Mouse (Mus musculus) layer of hippocampus, adult 8-10 months (tissue): ENCODE measurements around the gene Gm28048. TPM values are rescaled to one million over a fixed set of nuclear protein-coding genes. Genes with fewer than 3 reads are reported as not detected.

Experiments
- DNase-seq, 2 experiments: peaks; one replicate each; pipeline ENCODE4 v3.0.0; 2022; ENCODE audit warnings: low spot score in 2 of 2
- total RNA-seq, 4 experiments: library from RNA; stranded (reverse); gene quantifications; 2 replicates each; pipeline ENCODE4 v1.2.4; 2022

Gm28048 gene
- total RNA-seq, 4 experiments from 2014 or later: 8.8 to 14.8 (median 10.3) TPM

GRCm38 (mm10) chr11:22846093-22846835, 135.6 kb downstream of the Gm28048 start:
- DNase-seq: no peak

- DNase-seq: no peak
Observed at GRCm38 (mm10) chr11:22844754-22845718, 136.9 kb downstream of the Gm28048 start.

GRCm38 (mm10) chr11:22839456-22839855, 142.4 kb downstream of the Gm28048 start:
- no peak for DNase-seq

GRCm38 (mm10) chr11:22838361-22838760, 143.5 kb downstream of the Gm28048 start:
- DNase-seq: no peak

- no peak for DNase-seq
Observed at GRCm38 (mm10) chr11:22836269-22836668, 145.6 kb downstream of the Gm28048 start.

GRCm38 (mm10) chr11:22832600-22832999, 149.3 kb downstream of the Gm28048 start:
- no peak for DNase-seq

GRCm38 (mm10) chr11:22831916-22832315, 150.0 kb downstream of the Gm28048 start:
- no peak for DNase-seq

GRCm38 (mm10) chr11:22830684-22831083, 151.2 kb downstream of the Gm28048 start:
- no peak for DNase-seq

GRCm38 (mm10) chr11:22830179-22830611, 151.7 kb downstream of the Gm28048 start:
- DNase-seq: no peak

- no peak for DNase-seq
Observed at GRCm38 (mm10) chr11:22828988-22829632, 152.8 kb downstream of the Gm28048 start.

- no peak for DNase-seq
Observed at GRCm38 (mm10) chr11:22827514-22828080, 154.3 kb downstream of the Gm28048 start.

GRCm38 (mm10) chr11:22826665-22827064, 155.2 kb downstream of the Gm28048 start:
- DNase-seq: no peak

- no peak for DNase-seq
Observed at GRCm38 (mm10) chr11:22826051-22826450, 155.8 kb downstream of the Gm28048 start.

GRCm38 (mm10) chr11:22825548-22825947, 156.3 kb downstream of the Gm28048 start:
- no peak for DNase-seq

GRCm38 (mm10) chr11:22824049-22824705, 157.7 kb downstream of the Gm28048 start:
- no peak for DNase-seq

GRCm38 (mm10) chr11:22821243-22821642, 160.6 kb downstream of the Gm28048 start:
- no peak for DNase-seq

GRCm38 (mm10) chr11:22818371-22818770, 163.5 kb downstream of the Gm28048 start:
- DNase-seq: no peak

GRCm38 (mm10) chr11:22815877-22816276, 166.0 kb downstream of the Gm28048 start:
- no peak for DNase-seq

- DNase-seq: no peak
Observed at GRCm38 (mm10) chr11:22815143-22815542, 166.7 kb downstream of the Gm28048 start.

GRCm38 (mm10) chr11:22813921-22814704, 167.8 kb downstream of the Gm28048 start:
- DNase-seq: no peak
